Mouse (Mus musculus) stomach, embryonic 16.5 days (tissue): ENCODE results near the gene Erbb3. TPM values are rescaled to one million over a fixed set of nuclear protein-coding genes. Genes with fewer than 3 reads are reported as not detected.
A peak's percentile ranks its signal among the peaks of the same experiment; 100 is the strongest.
"Not testable (repeated sequence)": the region's sequence is repeated elsewhere in the genome, so short reads cannot be mapped to it uniquely, and the experiment has no call there.

ENCODE experiments used
- ATAC-seq: fragments of 200-750 bp; cut with Nextera tagmentation; 2 replicates; pipeline ENCODE4 v1.8.0; 2017; ENCODE audit warnings: moderate number of reproducible peaks, moderate TSS enrichment; ENCODE audit not compliant: insufficient read depth, low FRiP score
- H3K27ac ChIP-seq: fragments of 300-500 bp; sonication (generic); 2 replicates; pipeline ENCODE4 v1.5.1; 2014; ENCODE audit warnings: low read length
- H3K27me3 ChIP-seq: fragments of 300-500 bp; sonication (generic); 2 replicates; pipeline ENCODE4 v1.6.1; 2014; ENCODE audit warnings: low read length, control low read depth, mixed read lengths; ENCODE audit not compliant: control insufficient read depth, insufficient read depth
- H3K36me3 ChIP-seq: fragments of 300-500 bp; sonication (generic); 2 replicates; pipeline ENCODE4 v1.6.1; 2014; ENCODE audit warnings: low read length; ENCODE audit not compliant: control insufficient read depth, insufficient read depth
- H3K4me1 ChIP-seq: fragments of 300-500 bp; sonication (generic); 2 replicates; pipeline ENCODE4 v1.6.1; 2014; ENCODE audit warnings: low read length, control low read depth, mixed read lengths; ENCODE audit not compliant: control insufficient read depth, insufficient read depth
- H3K4me2 ChIP-seq: fragments of 300-500 bp; sonication (generic); 2 replicates; pipeline ENCODE4 v1.6.1; 2014; ENCODE audit warnings: low read depth, low read length, mixed read lengths
- H3K4me3 ChIP-seq: fragments of 300-500 bp; sonication (generic); replicated peaks from 2 replicates; pipeline ENCODE4 v1.5.1; 2014; ENCODE audit warnings: mild to moderate bottlenecking, low read length
- H3K9ac ChIP-seq: fragments of 300-500 bp; sonication (generic); 2 replicates; pipeline ENCODE4 v1.6.1; 2014; ENCODE audit warnings: low read length
- H3K9me3 ChIP-seq: fragments of 300-500 bp; sonication (generic); replicated peaks from 2 replicates; pipeline ENCODE4 v1.6.1; 2016; ENCODE audit warnings: low read length, control low read depth; ENCODE audit not compliant: control insufficient read depth
- WGBS: fragments of 180-500 bp; shearing (Covaris S2); extraction: QIAGEN DNeasy Blood & Tissue Kit; methylation state at CpG from one replicate; pipeline ENCODE4 v1.1.7; 2014; 5-methylcytosine and 5-hydroxymethylcytosine counted together
- polyA plus RNA-seq: library from polyadenylated mRNA; unstranded; fragments of >200 nt; fragmentation: Nextera tagmentation; extraction: Ambion mirVana; gene quantifications from 2 replicates; pipeline ENCODE4 v1.2.1, GENCODE M21; 2015

Gene Erbb3
- polyA plus RNA-seq, 1 experiment from 2014 or later, result 32.0 TPM

DNA sequence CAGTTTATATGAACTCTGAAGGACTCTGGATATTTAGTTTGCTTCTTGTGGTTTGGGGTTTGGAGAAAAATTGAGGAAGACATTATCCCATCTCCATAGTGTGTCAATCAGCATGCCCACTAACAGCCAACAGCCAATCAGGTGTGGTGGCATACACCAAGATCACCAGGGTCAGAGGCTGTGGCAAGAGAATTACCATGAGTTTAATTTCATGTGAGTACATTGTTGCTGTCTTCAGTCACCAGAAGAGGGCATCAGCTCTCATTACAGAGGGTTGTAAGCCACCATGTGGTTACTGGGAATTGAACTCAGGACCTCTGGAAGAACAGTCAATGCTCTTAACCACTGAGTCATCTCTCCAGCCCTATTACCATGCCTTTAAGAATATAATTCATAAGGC is 33.2 kb downstream of the Erbb3 start:
- Histone ChIP-seq H3K27ac (no peak overlapping the region), H3K9ac (no peak overlapping the region), H3K4me2 (no peak overlapping the region), H3K27me3 (no peaks in the 10 kb centered on the region), H3K36me3 (peaks cover 34% of the 10 kb centered on the region), H3K9me3 (no peaks in the 10 kb centered on the region), H3K4me1 (no peaks in the 10 kb centered on the region), H3K4me3 (no peak overlapping the region)
- no peak for ATAC-seq

DNA sequence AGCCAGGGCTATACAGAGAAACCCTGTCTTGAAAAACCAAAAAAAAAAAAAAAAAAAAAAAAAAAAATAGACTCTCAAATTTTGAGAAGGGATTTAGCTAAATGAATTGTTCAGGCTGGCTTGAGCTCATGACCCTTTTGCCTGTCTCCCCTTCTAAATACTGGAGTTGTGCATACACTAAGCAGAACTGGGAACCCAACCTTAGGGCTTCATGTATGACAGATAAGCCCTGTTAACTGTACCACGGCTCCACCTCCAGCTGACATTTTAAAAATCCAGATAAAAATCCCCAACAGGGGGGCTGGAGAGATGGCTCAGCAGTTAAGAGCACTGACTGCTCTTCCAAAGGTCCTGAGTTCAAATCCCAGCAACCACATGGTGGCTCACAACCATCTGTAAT is 33.9 kb downstream of the Erbb3 start:
- 76% methylated on average over 1 of the region's 1 CpGs for WGBS
- not testable (repeated sequence) for ATAC-seq

DNA sequence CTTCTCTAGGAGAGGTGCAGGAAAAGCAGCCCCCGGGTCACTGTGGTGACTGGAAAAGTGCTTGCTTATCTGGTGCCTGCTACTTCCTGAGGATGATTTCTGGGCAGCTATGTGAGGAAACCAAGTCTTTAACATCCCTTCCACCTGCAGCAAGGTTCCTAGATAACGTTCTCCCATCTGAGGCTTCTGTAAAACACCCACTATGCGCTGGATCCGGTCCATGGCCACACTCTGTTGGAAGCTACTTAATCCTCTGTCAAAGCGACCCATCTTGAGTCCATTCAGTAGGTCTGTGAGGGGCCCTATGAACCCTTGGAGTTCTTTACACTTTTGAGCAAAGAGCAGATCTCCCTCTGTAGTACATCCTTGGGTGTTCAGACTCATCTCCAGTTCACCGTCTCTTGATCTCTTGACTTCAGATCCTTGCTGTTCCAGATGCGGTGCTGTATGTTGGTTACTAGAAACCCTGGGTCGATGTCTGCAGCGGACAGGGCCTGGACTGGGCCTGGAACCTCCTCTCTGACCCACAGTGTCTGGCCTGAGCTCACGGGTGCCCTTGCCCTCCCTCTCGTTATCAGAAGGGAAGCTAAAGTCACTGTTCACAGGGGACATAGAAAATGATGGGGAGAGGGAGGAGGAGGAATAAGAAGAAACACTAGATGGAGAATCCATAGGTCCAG is 39.2 kb downstream of the Erbb3 start:
- not testable (repeated sequence) for H3K4me1 ChIP-seq, H3K9me3 ChIP-seq, H3K4me3 ChIP-seq, H3K4me2 ChIP-seq, H3K9ac ChIP-seq, H3K27ac ChIP-seq, ATAC-seq, H3K36me3 ChIP-seq, H3K27me3 ChIP-seq
- whole genome bisulfite sequencing, result 92% methylated on average over 11 of the region's 11 CpGs

More for the DNA sequence above, 33.9 kb downstream of the Erbb3 start:
- H3K9ac ChIP-seq, H3K4me2 ChIP-seq, H3K27ac ChIP-seq, H3K27me3 ChIP-seq, H3K4me1 ChIP-seq, H3K4me3 ChIP-seq, H3K9me3 ChIP-seq: not testable (repeated sequence)
- peaks cover 31% of the 10 kb centered on the region for H3K36me3 ChIP-seq

DNA sequence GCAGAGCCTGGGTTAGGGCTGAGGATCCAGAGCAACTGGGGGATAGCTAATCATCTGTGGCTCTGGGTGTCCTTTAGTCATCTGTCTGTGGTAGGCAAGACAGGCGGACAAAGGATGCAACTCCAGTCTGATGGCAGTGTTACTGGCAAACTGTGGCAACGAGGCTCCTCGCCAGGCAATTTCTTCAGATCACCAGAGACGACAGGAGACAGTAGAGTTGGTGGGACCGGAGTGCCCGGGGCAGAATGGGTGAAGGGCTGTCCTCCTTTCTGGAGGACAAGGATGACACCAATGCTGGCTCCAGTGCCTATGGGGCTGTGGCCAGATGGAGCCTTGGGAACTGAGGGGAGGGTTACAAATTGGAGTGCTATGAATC is 39.8 kb downstream of the Erbb3 start:
- not testable (repeated sequence) for ATAC-seq, H3K4me1 ChIP-seq, H3K9me3 ChIP-seq, H3K36me3 ChIP-seq, H3K27me3 ChIP-seq, H3K4me3 ChIP-seq
- peak overlapping the region; percentile 82; the same call in 1 of the 2 replicates for H3K4me2 ChIP-seq
- 64% methylated on average over 6 of the region's 6 CpGs for WGBS
- H3K9ac ChIP-seq, result peak overlapping the region; percentile 43; the same call in 1 of the 2 replicates
- H3K27ac ChIP-seq, result peak overlapping the region; percentile 46; the same call in 1 of the 2 replicates

DNA sequence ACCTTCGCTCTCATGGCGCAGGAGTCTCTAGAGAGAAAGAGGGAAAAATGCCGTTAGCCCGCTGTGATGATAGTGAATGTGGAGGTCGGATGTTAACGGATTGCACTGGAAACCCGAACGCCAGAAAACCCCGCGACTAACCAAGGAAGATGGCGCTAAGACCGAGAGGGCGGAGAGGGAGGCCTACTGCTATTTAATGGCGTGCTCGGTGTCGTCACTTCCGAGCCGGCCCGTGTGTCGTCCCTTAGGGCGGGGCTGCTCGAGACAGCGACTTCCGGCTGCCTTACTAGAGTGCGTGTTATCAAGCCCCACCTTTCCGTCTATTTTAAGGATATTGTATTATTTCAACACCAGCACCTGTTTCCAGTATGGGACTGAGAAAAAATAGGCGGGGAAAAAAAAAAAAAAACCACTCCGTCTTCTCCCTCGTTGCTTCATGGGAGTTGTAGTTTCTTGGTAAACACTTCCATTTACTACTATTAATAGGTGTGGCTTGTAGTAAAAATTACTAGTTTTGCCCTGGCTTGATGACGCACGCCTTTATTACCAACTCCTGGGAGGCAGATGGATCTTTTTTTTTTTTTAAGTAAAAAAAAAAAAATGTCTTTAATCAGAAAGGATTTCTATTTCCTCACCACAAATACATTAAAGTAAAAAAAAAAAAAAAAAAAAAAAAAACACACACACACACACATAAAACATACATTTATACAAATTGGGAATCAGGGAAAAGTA is 40.3 kb downstream of the Erbb3 start, which contains the start of gene Rpl41:
Rpl41 (minus strand) TSS at position 359 of the 735 bp plus-strand sequence.
- peaks cover 6% of the 10 kb centered on the region; the same call in 1 of the 2 replicates for H3K4me1 ChIP-seq
- peak within 1 kb of the TSS; percentile 82 for H3K4me2 ChIP-seq
- H3K36me3 ChIP-seq, result peaks cover 10% of the 10 kb centered on the region
- peak; percentile 92 for ATAC-seq
- WGBS, result under 1% methylated on average over 31 of the region's 31 CpGs
- no peaks in the 10 kb centered on the region for H3K27me3 ChIP-seq
- peak within 1 kb of the TSS; percentile 67 for H3K4me3 ChIP-seq
- H3K9me3 ChIP-seq, result no peaks in the 10 kb centered on the region
- peak within 1 kb of the TSS; percentile 96 for H3K9ac ChIP-seq
- H3K27ac ChIP-seq, result peak within 1 kb of the TSS; percentile 88

DNA sequence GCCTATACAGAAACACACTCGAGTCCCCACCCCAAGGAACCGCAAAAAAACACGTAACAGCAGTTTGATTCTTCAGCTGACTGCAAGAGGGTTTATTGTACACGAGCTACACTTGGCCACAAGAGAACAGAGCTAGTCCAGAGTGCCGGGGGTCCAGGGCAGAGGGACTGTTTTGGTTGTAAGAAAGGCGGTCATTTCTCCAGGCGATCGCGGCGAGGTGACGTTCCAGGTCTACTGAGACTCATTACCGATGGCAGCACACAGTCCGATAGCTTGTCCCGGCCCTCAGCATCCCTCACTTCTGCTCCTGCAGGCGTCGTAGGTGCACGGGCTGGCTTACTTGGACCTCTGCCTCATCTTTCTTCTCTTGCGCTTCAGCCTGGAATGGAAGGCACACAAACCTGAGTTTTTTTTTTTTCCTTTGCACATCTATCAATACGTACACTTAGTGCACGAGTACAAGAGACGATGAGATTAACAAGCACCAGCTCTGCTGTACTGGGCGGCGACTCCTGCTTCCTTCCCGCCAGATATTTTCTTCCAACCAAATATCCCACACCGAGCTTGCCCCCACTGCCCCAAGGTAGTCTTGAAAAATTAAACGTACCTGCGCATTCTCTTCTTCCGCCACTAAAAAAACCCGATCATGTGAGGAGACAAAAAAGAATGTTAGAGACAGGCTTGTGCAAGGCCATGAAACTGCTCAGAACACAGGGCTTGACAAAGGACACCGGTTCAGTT is 41.2 kb downstream of the Erbb3 start:
- WGBS, result under 1% methylated on average over 21 of the region's 30 CpGs
- peak overlapping the region; percentile 95 for H3K27ac ChIP-seq
- peak overlapping the region; percentile 82 for H3K4me2 ChIP-seq
- peak overlapping the region; percentile 96 for H3K9ac ChIP-seq
- not testable (repeated sequence) for H3K27me3 ChIP-seq, H3K4me1 ChIP-seq, H3K9me3 ChIP-seq, ATAC-seq
- peaks cover 12% of the 10 kb centered on the region for H3K36me3 ChIP-seq
- peak overlapping the region; percentile 67 for H3K4me3 ChIP-seq

DNA sequence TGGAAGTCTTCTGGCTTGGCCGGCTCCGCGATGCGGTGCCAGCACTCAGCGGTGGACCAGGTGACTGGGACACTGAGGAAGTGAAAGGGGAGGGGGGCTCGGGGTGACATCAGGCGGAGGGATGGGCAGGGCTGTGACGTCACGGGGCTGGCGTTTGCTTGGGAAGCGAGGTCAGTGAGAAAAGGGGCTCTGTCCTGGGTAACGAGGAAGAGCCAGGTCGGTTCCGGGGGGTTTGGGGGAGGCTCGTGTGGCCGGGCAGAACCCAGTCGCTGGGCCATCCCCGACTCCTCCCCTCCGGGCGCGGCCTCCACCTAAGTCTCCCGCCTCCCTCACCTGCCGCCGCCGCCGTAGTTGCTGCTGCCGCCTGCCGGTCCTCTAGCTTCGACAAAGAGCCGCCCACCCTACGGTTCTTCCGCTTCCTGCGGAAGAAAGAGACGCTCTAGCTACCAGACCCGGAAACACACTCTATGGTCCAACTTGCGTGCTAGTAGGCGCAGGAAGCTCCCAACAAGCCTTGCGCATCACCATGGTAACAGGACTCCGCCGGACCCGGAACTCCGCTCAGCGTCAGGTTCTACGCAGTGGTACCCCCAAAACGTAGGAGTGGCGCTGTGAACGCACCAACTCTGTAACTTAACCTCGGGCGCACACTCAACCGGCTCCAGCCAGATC is 42.0 kb downstream of the Erbb3 start, which contains the start of gene Zc3h10:
Zc3h10 (minus strand) TSS at position 414 of the 672 bp plus-strand sequence.
- WGBS, result under 1% methylated on average over 50 of the region's 50 CpGs
- Histone ChIP-seq H3K4me3 (peak within 1 kb of the TSS; percentile 67), H3K4me2 (peak within 1 kb of the TSS; percentile 82), H3K27me3 (no peaks in the 10 kb centered on the region), H3K27ac (peak within 1 kb of the TSS; percentile 95), H3K9me3 (no peaks in the 10 kb centered on the region), H3K9ac (peak within 1 kb of the TSS; percentile 96), H3K4me1 (peaks cover 6% of the 10 kb centered on the region; the same call in 1 of the 2 replicates), H3K36me3 (peaks cover 12% of the 10 kb centered on the region)
- ATAC-seq, result peak; percentile 92

DNA sequence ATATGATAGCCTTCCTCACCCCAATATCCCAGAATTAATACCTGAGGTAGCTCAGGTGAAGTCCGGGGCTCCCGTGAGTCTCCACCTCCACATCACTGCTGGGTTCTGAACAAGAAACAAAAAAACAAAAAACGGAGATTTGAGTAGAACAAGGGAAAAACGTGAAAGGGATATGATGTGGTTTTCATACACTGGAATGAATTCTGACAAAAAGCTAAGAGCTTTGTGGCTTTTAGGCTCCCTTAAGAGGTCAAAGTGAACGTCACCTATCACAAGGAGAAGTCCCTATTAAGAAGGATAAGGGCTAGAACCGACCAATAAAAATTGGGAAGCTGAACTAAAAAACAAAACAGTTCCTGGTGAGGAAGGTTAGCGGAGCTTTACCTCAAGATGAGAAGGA is 42.7 kb downstream of the Erbb3 start:
- Histone ChIP-seq H3K4me3 (peak overlapping the region; percentile 67), H3K9ac (peak overlapping the region; percentile 80), H3K4me2 (peak overlapping the region; percentile 82), H3K27ac (peak overlapping the region; percentile 95), H3K9me3 (no peaks in the 10 kb centered on the region), H3K4me1 (peaks cover 6% of the 10 kb centered on the region; the same call in 1 of the 2 replicates), H3K27me3 (no peaks in the 10 kb centered on the region), H3K36me3 (peaks cover 16% of the 10 kb centered on the region)
- 19% methylated on average over 7 of the region's 7 CpGs for WGBS
- no peak for ATAC-seq
